Mouse (Mus musculus) layer of hippocampus, postnatal 14 days (tissue): ENCODE measurements around the gene Tspan9. TPM values are rescaled to one million over a fixed set of nuclear protein-coding genes. Genes with fewer than 3 reads are reported as not detected.

Source experiments
- DNase-seq, 2 experiments: peaks; one replicate each; pipeline ENCODE4 v3.0.0; 2021 to 2022; ENCODE audit warnings: low spot score in 2 of 2, mixed read lengths in 1 of 2
- total RNA-seq, 2 experiments: library from RNA; stranded (reverse); gene quantifications; 2 replicates each; pipeline ENCODE4 v1.2.3; 2021

Tspan9 gene
- total RNA-seq, 2 experiments from 2014 or later: 62.9 to 72.9 TPM

DNA sequence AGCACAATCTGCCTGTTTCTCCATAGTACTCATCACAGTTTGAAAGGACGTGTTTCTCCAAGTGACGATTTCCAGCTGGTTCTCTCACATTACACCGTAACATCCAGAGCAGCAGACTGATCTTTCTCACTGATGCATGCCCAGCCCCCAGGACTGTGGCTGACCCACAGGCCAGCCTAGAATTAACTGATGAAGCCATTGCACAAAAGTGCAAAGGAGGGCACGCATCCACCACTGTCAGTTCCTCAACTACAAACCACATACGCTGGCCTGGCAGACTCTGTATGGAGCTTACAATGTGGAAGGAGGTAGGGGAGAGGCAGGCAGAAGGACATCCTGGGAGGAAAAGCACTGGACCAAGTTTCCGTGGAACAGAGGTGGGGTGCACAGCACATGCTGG lies 101.6 kb downstream of the Tspan9 start:
- DNase-seq: no peak

GRCm38 (mm10) chr6:128039077-128039766 lies 104.2 kb downstream of the Tspan9 start:
- DNase-seq: no peak

- no peak for DNase-seq
Observed at GRCm38 (mm10) chr6:128038568-128038967, 104.8 kb downstream of the Tspan9 start.

DNA sequence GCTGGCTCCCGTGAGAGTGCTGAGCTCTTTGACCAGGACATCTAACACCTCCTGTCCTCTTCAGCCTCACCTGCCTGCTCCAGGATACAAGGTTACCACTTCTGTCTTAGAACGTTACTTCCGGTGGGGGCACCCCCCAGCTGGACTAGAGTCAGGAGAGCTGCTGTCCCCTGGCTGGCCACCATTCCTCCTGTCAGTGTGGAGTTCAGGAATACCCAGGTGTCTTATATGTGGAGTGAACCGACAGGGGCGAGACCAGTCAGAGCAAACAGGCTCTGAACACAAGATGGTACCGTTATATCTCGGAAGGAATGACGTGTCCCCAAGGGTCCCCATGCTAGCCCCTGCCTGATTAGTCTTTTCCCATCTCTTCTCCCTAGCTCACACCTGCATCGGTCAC lies 106.8 kb downstream of the Tspan9 start:
- no peak for DNase-seq

DNA sequence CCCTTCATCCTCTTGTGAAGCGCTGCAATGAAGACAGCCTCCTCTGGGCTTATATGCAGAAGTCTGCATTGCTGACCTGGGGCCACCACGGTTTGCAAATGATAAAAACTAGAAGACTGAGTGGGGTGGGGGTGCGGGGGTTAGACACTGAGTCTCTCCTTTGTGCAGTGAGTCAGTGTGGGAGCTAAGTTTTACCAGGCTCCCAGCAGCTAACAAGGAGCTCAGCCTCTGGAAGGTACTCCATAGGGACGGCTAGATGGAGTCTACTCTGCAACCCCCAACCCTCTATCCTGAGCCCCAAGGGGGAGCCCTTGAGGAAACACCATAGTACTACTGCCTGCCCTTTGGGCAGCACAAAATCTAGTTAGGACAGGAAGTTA lies 107.5 kb downstream of the Tspan9 start:
- no peak for DNase-seq

- DNase-seq: peak in 1 of 2 experiments; percentile 63
Observed at GRCm38 (mm10) chr6:128035250-128035929, 108.0 kb downstream of the Tspan9 start.

DNA sequence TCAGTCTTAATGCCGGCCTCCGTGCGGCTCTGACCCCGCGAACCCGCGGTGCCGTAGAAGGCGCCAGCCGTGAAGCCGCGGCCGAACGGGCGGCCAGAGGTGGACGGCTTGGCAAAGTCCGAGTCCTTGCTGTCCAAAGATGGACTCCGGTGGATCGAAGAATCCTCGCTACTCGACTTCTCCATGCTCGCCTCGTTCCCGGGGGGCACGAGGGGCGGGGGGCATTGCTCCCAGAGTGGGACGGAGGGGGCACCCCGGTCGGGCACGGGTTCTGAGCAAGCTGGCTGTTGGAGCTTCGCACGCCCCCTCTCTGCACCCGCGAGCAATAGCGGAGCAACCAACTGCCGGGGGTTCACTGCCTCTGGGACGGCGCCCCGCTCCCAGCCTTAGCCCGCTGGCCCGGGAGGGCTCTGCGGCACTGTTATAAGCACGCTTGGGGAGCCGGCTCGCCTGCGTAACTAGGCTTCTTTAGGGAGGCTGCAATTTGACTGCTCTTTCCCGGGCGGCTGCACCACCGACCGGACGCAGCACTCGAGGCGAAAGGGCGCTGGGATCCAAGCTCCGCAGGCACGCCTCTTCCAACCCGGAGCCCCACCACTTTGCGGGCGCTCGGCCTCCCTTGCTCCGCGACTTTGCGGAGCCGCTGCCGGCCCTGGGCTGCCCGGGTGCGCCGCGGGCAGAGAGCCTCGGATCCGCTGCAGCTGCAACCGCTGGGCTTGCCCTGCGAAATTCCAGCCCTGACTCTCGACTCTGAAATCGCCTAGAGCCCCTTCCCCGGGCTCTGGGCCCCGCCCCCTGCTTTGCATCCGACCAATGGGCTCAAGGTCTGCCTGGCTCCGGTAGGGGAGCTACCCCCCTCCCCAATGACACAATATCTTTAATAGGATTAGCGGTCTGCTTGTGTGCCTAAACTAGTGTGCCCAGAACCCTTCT lies 108.8 kb downstream of the Tspan9 start:
- DNase-seq: peak; percentile 61 to 68

DNA sequence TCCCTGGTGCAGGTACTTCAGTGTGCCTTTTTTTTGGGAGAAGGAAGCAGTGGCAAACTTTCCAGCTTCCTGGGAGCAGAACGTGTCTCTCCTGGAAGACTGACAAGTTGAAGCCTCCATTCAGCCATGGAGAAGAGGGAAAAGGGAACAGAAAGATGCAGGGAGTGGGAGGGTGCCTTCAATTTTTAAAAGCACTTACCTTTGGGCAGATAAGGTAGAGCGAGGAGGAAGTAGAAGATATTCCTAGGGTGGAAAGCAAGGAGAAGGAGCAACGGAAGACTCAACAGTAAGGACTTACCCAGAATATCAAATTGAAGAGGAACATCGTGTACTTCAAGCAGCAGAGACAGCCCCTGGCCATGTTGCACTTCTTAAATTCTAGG lies 109.5 kb downstream of the Tspan9 start:
- DNase-seq: no peak

GRCm38 (mm10) chr6:128033172-128033867 lies 110.1 kb downstream of the Tspan9 start:
- DNase-seq: no peak

GRCm38 (mm10) chr6:128032252-128033171 lies 110.9 kb downstream of the Tspan9 start:
- peak; percentile 80 to 84 for DNase-seq

DNA sequence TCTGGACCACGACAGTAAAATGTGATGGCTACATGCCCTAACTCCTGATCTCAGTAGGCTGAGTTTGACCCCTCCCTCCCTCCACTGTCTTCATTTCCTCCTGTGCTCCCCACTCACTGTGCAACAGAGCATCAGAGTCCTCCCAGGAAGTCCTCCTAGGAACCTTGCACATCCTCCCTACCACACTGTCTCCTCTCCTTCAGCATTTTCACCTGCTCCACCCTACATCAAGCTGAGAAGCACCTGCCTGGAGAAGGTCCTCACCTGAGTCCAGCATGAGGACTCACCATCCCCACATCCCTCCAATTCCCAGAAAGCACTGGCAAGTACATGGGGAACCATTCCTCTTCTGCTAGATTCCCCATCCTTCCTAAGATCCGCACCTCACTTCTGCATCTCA lies 111.8 kb downstream of the Tspan9 start:
- DNase-seq: no peak

GRCm38 (mm10) chr6:128031096-128031495 lies 112.3 kb downstream of the Tspan9 start:
- DNase-seq: no peak

DNA sequence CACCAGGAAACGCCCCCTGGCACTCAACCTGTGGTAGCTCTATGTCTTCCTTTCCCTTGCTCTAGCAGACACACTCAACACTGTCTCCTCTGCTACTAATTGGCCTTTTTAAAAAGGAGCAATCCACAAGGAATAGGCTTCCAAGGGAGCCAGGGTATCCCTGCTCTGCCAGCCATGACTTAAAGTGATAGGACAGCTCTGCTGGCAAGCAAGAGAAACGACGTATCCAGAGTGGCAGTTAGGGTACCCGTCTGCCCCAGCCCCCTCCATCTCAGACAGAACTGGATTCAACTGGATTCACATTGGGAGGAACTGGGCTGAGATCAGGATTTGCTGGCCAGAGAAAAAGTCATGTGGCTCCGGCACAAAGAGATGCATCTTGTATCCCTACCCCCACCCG lies 112.9 kb downstream of the Tspan9 start:
- DNase-seq: no peak

DNA sequence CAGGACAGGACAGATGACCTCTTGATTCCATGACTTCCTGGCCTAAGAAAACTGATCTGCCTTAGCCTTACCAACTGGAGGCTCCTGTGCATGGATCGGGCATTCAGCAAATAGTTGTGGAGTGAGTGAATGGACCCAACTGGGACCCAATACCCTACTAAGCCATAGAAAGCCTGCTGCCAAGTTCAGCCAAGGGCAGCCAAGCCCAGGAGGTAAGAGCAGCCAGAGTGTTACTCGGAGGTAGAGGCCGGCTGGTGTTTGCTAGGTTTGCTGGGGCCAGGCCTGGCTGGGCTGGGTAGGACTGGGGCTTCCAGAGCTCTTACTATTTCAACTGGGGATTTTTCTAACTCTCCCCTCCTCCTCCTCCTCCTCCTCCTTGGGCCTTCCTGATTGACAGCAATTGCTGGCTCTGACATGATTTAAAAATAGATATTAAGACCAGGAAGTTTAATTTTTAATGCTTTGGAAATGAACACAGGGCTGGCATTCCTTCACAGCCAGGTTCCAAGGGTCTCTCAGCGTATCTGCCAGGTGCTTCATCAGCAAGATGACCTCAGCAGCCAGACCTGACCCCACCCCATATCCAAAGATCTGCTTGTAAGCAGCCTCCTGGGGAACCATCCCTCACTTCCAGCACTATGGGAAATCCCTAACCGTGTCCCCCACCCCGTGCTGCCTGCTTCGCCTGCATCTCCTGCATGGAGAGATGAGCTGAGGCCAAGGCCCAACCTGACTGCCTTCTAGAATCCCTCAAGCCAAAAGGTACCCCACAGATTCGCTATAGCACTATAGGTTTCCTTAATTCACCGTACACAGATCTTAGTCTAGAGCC lies 113.7 kb downstream of the Tspan9 start:
- no peak for DNase-seq

DNA sequence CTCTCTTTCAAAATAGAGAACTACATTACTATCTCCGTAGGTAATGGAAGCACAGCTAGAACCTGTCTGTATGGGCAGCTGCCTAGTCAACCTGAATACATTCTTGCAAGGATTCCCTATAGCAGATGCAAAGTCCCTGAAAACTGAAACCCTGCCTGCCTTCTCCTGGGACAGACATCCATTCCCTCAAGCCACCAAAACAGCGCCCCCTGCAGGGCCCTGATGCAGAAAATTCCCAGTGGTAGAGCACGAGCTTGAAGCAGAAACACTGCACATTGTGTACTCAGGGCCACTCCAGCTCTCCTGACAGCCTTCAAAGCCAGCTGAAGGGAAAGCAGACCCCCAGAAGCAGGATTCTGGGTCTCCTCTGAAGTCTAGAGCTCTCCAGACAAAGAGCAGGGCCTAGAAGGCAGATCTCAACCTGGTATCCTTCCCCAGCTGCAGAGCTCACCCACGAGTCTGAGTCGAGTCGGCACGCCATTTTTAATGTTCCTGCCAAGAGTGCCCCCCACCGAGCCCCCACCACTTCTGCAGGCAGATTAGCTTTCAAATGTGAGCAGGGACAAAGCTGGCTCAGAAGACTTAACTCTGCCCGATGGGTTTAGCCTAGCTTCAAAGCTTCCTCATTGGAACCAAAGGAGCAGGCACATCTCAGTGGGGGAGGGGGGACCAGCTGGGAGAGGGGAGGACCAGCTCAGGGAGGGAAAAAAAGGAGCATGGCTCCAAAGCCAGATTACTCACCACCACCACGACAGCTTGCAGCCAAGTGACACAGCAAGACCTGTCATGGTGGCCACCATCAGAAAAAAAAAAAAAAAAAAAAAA lies 115.1 kb downstream of the Tspan9 start:
- DNase-seq: no peak

- no peak for DNase-seq
Observed at GRCm38 (mm10) chr6:128025997-128026396, 117.4 kb downstream of the Tspan9 start.

DNA sequence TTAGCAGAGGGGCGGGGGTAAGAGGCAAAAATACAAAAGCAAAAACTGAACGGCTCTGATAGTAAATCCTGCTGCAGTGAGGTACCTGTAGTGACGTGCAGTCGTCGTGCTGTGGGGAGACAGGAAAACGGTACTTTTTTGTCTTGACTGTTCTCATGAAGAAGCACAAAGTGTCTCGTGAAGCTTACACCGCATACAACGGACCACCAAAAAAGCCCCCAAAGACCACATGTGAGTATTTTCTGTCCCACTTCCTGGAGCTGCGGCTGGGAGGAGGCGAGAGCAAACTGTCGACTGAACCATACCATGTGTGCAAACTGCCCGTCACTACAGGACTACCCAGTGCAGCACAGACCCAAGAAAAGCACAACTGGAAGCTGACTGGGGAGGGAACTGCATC lies 117.8 kb downstream of the Tspan9 start:
- no peak for DNase-seq

GRCm38 (mm10) chr6:128022207-128022606 lies 121.2 kb downstream of the Tspan9 start:
- no peak for DNase-seq

- no peak for DNase-seq
Observed at GRCm38 (mm10) chr6:128021931-128022202, 121.5 kb downstream of the Tspan9 start.
